Mouse (Mus musculus): ENCODE data around the gene Exog.
A peak's percentile ranks its signal among the peaks of the same experiment; 100 is the strongest.

Gene Exog

DNA sequence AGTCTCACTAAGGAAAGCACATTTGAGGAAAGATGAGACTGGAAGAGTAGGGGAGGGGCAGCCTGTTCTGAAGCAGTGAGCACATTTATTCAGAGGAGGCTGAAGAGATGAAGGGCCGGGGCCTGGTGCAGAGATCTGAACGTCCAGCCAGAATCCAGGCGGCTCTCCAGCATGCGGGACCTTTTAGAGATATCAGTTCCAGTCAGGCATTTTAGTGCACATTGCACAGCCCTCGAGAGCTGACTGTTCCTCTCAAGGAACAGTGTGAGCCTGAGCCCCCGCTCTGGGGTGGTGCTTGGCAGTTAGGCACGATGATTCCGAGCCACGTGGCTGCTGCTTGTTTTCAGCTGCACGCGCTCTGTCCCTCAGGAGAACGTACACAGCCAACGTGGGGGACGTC is 12.4 kb downstream of the Exog start:
- DNase-seq (ENCODE audit: low read depth, low spot score): no peak

DNA sequence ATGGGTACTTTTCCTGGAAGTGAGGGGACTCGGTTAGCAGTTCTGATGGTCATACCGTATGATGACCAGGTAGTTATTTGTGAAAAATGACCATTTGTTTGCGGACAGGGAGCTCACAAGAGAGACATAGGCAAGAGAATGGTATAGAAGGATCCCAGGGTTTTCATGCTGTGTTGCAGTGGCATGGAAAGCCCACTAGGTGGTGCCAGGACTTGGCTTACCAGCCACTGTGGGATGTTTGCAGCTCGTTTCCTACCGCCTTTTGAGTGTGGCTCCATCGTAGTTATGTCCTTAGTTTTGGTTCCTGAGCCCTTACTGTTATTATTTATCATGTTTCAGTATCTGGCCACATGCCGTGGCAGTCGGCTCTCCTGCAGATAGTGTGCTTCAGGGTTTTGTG is 15.7 kb downstream of the Exog start:
- DNase-seq (ENCODE audit: low read depth, low spot score): peak; percentile 58

DNA sequence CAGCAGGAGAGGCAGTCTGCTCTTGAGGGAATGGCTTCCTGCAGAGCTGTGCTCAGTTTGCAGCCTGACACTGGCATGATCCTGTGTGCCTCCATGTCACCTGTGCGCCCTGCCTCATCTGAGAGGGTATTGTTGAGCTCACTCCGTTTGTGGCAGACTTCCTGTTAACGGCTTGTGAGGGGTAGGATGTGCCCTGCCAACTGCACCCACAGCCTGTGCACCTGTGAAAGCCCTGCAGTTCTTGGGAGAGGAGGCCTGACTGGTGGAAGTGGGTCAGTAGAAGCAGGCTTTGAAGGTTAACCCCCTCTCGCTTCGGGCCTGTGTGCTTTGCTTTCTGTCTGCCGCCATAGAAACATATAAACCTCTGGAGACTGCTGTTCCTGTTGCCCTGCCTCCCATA is 20.3 kb downstream of the Exog start:
- no peak for DNase-seq (ENCODE audit: low read depth, low spot score)

DNA sequence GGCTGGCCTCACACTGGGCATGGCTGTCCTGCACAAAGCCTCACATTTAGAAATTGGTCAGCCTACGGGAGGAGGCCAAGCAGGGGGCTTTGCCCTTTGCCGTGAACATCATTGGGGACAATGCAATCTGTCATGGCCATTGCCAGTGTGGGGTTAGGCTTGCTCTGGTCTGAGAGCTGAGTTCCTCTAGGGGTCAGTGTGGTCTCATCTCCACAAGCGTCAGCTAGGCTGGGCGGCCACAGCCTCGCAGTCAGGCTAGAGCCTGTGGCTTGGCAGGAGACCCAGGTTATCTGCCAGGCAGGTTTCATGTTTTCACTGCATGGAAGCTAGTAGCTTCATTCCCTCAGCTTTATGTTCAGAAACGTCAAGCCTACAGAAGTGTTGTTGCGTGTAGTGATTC is 20.9 kb downstream of the Exog start:
- peak; percentile 45 for DNase-seq (ENCODE audit: low read depth, low spot score)

DNA sequence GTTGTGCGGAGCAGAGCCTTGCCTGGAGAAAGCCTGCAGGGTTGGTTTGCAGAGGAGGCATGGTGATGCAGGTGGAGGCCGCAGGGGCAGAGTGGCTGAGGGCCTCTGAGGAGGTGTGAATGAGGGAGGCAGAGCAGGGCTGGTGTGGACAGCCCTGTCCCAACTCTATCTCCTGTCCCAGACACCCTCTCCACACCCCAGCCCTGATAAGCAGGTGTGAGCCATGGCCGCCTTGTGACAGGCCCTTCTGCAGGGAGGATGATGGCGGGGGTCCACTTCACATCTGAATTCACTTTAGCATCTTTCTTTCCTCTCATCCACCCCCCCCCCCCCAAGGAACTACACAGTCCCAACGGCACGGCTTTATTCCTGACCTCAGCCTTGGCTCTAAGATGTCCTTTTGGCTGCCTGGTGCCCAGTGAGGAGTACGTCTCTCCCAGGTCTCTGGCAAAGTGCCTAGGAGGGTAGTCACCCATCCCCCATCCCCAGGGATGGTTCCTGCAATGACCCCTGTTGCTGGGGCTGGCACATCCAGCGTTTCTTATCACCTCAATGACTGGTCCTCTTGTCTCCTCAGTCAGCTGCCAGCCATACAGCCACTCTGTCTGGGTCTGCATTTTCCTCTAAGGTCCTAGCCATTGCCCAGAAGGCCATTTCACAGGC is 25.1 kb downstream of the Exog start:
- no peak for DNase-seq (ENCODE audit: low read depth, low spot score)

DNA sequence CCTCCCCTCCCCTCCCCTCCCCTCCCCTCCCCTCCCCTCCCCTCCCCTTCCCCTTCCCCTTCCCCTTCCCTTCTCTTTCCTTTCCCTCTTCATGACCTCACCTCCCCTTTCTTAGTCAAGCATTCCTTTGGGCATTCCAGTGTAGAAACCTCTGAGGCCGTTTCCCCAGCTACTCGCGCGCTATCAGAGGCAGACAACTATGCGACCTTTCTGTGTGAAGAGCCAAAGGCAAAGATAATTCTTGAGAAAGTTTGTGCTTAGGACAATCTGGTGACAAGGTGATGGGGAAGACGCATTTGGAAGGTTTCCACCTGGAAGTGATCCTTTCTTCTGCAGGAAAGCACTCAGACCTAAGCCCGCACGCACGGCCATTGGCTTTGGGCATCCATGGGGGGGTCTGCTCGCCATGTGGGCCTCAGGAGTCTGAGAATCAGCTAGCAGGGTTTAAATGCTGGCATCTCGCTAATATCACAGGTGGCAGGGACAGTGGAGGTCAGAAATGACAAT is 27.7 kb downstream of the Exog start:
- DNase-seq (ENCODE audit: low read depth, low spot score): no peak

DNA sequence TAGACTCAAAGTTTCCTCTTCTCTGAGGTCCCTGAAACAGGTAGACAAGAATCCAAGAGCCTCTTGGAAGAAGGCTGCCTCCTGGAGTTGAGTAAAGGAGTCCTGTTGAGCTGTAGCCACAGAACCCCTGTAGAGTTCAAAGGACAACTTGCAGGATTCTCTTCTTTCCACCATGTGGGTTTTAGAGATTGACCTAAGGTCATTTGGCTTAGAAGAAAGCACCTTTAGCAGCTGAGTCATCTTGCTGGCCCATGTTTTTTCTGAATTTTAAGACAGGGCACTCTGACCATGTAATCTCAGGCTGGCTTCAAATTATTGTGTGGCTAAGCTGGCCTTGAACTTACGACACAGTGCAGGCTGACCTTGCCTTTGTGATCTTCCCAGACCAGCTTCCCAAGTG is 28.3 kb downstream of the Exog start:
- DNase-seq (ENCODE audit: low read depth, low spot score): no peak

DNA sequence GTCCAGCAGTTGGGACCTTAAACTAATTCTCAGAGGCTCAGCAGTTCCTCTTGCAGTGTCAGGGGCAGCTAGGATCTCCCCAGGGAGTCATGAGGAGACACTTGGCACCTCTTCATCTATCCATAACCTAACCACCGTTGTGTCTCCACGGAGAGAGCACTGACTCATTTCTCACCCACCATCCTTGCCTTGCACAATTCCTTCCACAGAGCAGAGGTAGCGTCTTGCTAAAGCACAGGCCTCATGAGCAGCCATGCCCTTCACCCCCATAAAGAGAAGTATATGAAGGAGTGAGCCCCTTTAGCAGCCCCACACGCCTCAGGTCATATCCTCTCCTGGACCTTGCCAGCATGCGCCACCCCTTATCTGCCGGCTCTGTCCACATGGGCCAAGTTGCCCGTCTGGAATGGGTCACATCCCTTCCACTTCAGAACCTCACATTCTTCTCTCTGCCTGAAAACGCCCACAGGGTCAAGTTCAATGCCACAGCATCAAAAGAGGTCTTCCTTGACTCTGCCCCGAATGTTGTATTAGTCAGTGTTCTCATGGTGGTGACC is 28.9 kb downstream of the Exog start:
- no peak for DNase-seq (ENCODE audit: low read depth, low spot score)

DNA sequence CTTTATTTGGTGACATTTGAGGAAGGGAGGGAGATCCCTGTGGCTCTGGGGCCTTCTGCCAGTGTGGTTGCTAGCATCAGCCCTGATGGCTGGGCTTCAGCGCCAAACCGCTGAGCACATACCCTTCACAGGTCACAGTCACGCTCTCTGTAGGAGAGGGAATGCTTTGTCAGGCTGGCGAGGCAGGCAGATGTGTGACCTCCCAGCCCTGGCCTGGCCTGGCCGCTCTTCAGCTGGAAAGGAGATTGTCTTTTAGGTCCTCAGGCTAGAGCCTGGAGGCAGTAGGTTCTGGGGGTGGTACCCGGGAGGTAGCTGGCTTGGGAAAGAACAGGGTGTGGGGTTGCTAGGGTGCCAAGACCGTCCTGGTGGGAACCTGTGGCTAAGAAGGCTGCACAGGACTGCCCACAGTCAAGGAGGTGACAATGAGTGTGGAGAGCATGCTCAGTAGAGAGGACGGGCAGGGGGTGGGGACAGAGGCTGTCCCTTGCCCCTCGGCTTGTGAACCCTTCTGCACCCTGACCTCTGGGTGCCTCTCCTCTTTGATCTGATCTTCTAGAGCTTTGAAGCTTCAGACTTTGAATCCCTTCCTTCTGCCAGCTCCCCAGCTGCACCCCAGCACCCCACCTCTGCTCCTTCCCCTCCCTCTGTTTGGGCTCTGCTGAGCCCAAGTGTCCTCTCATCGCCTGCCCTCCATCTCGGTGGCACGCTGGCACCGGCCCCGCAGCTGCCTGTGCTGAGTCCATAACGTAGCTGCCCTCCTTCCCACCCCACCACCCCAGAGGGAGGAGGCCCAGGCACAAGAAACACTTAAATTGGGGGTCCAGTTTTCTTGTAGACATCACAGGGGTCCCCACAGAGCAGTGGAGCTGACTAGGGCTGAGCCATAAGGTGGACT is 30.2 kb downstream of the Exog start:
- DNase-seq (ENCODE audit: low read depth, low spot score): no peak

DNA sequence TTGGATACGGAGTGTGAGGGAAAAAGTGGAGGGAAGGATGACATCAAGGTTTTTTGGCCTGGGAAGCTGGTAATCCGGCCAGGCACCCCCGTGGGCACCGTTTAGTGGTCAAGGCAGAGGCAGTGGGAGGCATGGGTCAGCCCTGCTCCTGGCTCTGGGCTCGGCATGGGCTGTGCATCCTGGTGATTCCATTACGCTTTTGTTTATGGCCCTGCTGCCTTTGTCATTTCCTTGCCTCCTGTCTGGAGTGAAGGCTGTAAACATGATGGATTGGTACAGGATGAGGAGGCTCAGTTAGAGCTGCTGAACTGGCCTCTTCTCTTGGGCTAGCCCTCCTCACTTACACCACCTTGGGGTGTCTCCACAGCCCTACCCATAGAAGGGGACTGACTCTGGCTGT is 33.0 kb downstream of the Exog start:
- DNase-seq (ENCODE audit: low read depth, low spot score): no peak

DNA sequence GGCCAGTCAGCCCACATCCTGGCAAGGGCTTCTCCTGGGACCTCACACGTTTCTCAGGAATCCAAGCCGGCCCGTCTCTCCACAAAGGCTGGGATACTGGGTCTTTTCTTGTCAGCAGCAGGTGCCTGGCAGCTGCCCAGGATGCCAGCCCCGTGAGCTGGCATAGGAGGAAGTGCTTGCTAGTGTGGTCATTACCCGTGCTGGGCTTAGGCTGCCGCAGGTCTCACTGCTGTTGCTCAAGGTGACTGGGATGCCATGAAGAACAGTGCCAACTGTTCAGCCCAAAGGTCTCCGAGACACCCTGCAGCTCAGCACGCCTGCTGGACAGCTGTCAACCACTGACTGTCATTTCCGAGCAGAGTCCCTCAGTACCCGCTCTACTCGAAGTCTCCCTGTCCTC is 33.6 kb downstream of the Exog start:
- no peak for DNase-seq (ENCODE audit: low read depth, low spot score)

DNA sequence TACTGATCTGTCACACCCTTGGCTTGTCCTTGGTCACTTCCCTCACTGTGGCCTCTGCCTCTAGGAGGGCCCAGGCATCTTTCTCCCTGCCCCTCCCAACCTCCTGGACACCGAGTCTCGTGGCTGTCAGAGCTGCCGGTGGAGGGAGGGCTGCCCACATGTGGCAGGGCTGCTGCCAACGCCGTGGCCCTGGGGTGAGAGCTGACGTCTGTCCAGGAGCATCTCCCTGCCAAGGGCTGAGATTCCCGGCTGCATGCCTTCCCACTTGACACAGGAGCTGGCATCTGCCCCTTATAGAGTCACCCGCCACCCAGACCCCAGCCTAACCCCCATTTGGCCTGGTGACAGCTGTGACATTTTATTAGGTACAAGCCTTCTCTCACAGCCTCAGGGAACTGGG is 34.6 kb downstream of the Exog start:
- DNase-seq (ENCODE audit: low read depth, low spot score): no peak

DNA sequence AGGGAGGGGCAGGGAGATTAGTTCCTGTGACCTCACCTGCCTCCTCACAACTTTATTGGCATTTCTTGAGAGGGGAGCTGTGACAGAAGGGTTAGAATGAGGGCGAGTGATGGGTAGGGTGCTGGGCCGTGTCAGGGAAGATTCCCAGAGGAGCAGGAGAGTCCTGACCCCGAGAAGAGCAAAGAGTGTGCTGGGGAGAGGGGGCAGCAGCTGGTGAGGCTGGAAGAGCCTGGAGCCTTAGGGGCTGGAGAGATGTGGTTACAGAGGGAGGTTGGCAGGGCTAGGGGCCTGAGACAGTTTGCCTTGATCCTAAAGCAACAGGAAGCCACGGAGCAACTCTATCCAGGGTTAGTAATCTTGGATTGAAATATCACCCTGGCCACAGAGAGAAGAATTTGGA is 36.9 kb downstream of the Exog start:
- no peak for DNase-seq (ENCODE audit: low read depth, low spot score)

DNA sequence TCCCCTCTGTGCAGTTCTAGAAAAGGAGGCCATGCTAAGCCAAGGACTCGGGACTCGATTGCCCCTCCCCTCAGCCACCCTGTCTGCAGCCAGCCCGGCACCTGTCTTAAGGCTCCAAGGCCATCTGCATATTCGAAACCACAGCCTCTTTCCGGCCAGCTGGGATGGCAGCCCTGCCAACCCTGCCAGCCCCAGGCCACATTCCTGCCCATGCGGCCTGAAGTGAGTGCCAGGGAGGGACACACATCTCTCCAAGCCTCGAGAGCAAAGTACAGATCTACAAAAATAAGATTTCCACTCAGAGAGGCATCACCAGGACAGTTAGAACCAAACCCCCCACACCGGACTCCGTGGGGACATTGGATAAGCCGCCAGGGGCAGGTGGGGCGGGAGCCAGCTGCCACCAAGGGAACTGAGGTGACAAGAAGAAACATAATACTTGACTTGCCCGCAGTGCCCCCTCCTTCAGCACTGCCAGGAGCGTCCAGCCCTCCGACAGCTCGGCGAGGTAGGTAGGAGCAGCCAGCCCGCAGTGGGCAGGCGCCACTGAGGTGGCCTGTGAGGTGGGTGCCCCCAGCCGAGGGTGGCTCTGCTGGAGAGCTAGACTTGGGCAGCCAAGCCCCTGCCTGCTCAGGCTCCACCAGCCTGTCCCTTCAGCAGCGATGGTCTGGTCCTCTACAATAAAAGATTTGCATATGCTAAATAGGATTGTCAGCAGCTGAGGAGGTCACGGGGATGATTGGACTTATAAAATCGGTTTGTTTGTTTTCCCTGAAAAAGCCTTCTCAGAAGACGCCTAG is 39.0 kb downstream of the Exog start:
- no peak for DNase-seq (ENCODE audit: low read depth, low spot score)

DNA sequence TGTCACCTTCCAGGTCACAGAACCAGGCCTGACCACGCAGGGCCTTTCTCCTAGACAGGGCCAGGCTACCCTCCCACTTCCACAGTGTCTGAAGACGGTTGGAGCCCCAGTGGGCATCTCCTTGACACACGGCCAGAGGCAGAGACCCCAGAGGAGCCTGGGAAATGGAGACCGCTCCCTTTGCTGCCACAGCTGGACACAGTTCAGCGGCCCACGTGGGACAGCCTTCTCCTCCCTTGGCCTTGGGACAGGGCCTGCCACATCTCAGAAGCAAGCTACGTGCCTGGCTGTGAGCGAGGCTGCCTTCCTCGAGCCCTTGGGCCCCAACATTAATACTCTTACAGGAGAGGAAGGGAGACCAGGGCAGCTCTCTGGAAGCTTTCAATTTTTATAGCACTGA is 39.7 kb downstream of the Exog start:
- no peak for DNase-seq (ENCODE audit: low read depth, low spot score)

DNA sequence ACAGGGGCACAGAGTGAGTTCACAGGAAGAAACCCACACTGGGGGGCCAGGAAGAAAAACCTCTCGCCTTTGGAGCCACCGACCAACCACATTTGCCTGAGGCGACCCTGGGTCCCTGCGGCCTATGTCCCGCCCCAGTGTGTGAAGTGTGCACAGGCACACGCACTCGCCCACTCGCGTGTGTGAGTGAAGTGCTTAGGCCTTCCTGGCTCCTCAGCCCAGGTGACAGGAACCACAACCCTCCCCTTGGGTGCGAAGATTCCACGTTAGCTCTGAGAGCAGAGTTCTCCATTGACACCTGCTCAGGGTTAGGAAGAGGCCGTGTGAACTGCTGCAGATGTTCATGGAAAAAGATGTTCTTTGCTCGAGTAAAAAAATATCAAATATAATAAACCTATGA is 40.1 kb downstream of the Exog start:
- no peak for DNase-seq (ENCODE audit: low read depth, low spot score)

DNA sequence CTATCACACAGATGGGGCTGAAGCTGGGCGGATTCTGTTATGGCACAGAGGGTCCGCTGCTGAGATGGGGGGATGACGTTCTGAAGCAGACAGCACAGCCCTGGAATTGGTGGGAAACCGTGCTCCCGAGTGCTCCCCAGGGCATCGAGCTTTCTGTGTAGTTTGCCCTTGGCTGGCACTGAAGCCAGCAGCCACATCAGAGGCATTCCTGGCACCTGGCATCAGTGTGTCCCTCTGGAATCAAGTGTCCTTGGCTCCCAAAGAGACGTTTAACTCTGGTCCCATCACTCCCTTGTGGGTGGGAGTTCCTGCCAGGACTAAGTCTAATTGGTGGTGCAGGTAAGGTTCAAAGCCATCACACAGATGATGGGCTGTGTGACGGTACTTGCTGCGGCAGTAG is 51.6 kb downstream of the Exog start:
- no peak for DNase-seq (ENCODE audit: low read depth, low spot score)

DNA sequence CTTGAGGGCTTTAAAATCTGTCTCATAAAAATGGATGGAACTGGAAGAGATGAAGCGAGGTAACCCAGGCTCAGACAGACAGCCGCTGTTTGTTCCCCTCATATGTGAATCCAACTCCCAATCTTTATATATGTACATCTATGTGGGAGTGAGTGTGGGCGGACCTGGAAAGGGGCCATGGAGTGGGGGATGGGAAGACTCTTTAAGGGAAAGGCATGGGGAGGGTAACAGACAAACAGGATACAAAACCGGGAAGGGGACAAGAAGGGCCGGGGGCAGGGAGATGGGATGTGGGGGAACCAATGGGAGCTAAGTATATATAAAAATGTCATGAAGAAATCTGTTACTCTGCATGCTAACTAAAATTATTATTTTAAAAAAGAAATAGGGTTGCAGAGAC is 52.2 kb downstream of the Exog start:
- DNase-seq (ENCODE audit: low read depth, low spot score): no peak

DNA sequence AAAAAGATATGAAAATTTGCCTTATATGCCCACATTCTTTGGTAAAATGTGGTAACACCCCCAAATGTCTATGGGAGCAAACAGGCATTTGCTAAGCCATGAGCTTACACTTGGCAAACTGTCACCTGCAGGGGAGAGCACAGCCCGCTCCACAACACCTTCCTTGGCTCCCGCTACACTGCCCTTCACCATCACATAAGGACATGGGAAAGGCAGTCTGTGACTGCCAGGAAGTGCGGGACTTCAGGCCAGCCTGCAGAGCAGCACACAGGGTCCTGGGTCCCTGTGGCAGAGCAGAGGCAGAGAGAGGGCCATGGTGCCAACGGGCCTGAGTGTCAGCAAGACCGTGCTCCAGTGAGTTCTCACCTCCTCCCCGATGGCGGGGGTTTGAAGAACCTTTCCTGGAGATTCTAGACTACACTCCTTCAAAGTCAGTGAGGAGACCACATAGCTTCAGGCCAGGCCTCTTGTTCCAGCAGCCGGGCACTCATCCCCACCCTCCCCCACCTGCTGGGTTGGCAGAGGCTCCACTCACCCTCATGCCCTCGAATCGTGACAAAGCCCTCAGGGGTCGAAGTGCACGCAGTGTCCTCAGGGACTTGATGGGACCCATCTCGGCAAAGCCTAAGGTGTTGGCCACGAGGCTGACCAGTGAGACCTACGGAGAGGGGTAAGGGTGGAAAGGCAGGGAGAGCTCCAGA is 53.0 kb downstream of the Exog start:
- DNase-seq (ENCODE audit: low read depth, low spot score): no peak

DNA sequence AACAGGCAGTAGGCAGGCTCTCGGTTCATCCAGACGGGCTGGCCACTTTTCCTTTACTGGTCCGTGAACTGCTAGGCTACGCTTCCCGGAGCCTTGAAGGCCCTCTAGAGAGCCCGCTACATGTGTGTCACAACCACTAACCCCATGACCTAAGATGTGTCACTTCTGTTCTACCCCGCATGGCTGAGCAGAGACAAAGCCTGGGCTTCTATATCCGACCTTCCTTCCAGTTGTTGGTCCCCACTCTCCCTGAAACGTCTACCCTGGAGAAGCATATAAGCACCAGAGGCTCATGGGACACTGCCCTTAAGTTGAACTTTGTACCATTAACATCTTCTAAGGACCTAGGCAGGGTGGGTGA is 53.5 kb downstream of the Exog start:
- DNase-seq (ENCODE audit: low read depth, low spot score): no peak

DNA sequence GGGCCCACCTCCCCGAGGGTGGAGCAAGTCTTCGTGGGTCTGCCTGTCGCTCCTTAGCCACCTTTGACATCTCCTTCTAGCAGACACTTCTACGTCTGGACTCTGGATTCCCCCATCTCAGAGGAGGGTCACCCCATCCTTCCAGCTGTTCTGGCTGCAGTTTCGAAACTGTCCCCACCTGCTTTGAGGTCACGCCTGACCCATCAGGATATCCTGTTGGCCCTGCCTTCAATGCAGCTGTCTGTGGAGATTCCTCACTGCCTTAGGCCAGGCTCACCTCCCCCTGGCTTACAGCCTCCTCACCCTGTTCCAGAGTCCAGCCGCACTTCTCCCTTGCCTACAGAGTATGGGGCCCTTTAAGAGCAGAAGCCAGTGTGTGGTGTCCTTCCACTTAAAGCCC is 54.1 kb downstream of the Exog start:
- DNase-seq (ENCODE audit: low read depth, low spot score): no peak

Data from retina, postnatal 7 days (tissue).